Mouse (Mus musculus): ENCODE results near the gene Nrp1. TPM values are rescaled to one million over a fixed set of nuclear protein-coding genes. Genes with fewer than 3 reads are reported as not detected.

The Nrp1 gene
- polyA plus RNA-seq, 1 experiment from 2014 or later, result 132 TPM

- ChIA-PET POLR2A (no interaction called here), CTCF (interaction anchor here (1.8 to 2.5 kb wide), 2 partner anchors 9 to 558 kb away, joined by 4 to 7 read pairs; no protein-coding TSS in a partner anchor)
- TF ChIP-seq CTCF (IDR thresholded peaks at IDR 0.05), result no peak
- ATAC-seq (no peak), DNase-seq (ENCODE audit: low read depth, low spot score) (no peak)
- no peaks in the 10 kb centered on the region for H3K27me3 ChIP-seq
- in situ Hi-C loops (cut with MboI; ENCODE audit: low pct_unique_long_range_greater_than_20kb), result no loop called here
Measured at GRCm38 (mm10) chr8:128370496-128370895, 12.1 kb downstream of the Nrp1 start.

DNA sequence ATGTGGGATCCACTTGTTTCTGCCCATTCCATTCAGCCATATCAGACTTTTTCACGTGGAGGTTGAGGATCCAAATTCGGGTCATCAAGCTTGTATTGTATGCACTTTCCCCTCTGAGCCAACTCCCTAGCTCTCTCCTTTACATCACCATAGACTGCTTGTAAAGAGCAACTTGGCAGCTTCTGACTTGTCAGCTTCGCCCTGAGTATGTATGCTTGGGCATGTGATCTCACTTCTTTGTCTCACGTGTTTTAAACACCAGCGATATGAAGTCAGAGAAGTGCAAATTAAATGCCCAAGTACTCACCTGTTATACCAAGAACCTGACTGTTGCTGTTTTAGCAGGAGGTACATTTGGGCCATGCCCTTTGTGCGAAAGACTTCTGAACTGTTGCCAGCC is 12.6 kb downstream of the Nrp1 start:
- no peak for DNase-seq (ENCODE audit: low read depth, low spot score)
- no peaks in the 10 kb centered on the region for H3K27me3 ChIP-seq
- POLR2A ChIA-PET, result interaction anchor here (0.6 kb wide), 1 partner anchor 1105 kb away, joined by 4 read pairs; no protein-coding TSS in a partner anchor
- in situ Hi-C loops (cut with MboI; ENCODE audit: low pct_unique_long_range_greater_than_20kb), result no loop called here
- ATAC-seq, result no peak
- CTCF ChIA-PET, result interaction anchor here (1.8 to 2.5 kb wide), 2 partner anchors 9 to 558 kb away, joined by 4 to 7 read pairs; no protein-coding TSS in a partner anchor
- no peak for TF ChIP-seq CTCF (IDR thresholded peaks at IDR 0.05)

GRCm38 (mm10) chr8:128371789-128372188 is 13.4 kb downstream of the Nrp1 start:
- ChIA-PET CTCF (interaction anchor here (1.8 to 2.5 kb wide), 2 partner anchors 8 to 559 kb away, joined by 4 to 7 read pairs; no protein-coding TSS in a partner anchor), POLR2A (no interaction called here)
- in situ Hi-C loops (cut with MboI; ENCODE audit: low pct_unique_long_range_greater_than_20kb), result no loop called here
- no peak for TF ChIP-seq CTCF (IDR thresholded peaks at IDR 0.05)
- H3K27me3 ChIP-seq, result no peaks in the 10 kb centered on the region
- ATAC-seq, result no peak
- no peak for DNase-seq (ENCODE audit: low read depth, low spot score)

DNA sequence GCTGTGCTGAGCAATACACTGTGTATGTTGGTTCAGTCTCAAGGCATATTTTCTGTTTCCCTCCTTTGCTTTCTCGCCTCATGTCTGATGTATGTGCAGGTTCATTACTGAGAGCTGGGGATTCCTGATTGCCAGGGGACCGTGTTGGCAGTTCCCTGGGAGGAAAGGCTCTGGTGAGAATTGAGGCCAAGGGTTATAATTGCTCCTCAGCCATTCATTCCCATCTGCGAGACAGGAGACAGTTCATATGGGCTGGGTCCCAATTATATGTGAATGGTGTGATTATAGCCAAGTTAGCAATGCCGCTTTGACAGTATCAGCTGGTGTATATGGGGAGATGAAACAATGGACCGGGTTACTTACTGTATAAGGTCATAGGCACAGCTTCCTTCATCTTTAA is 14.3 kb downstream of the Nrp1 start:
- no peaks in the 10 kb centered on the region for H3K27me3 ChIP-seq
- ChIA-PET CTCF (no interaction called here), POLR2A (no interaction called here)
- ATAC-seq, result no peak
- DNase-seq (ENCODE audit: low read depth, low spot score), result no peak
- in situ Hi-C loops (cut with MboI; ENCODE audit: low pct_unique_long_range_greater_than_20kb), result no loop called here
- TF ChIP-seq CTCF (IDR thresholded peaks at IDR 0.05), result no peak

GRCm38 (mm10) chr8:128373418-128373817 is 15.0 kb downstream of the Nrp1 start:
- ATAC-seq, result no peak

DNA sequence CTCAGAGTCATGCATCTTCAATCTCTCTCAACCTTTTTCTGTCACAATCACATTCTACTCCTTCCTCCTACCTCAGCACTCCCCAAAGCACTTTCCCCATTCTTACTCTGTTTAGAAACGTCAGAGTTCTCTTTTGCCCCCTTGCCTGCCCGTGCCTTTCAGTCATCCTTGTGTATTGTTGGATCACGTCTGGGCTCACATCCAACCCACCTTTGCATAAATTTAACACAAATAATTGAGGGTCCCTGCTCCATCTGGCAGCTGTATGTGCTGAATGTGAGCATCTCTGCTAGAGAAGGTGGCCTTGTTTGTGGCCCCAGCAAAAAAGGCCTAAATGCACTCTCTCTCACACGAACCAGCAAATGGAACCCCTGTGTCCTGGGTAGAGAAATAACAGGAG is 16.9 kb downstream of the Nrp1 start:
- H3K27me3 ChIP-seq, result no peaks in the 10 kb centered on the region
- POLR2A ChIA-PET, result no interaction called here
- CTCF ChIA-PET, result no interaction called here
- TF ChIP-seq CTCF (IDR thresholded peaks at IDR 0.05), result no peak
- ATAC-seq (no peak), DNase-seq (ENCODE audit: low read depth, low spot score) (no peak)
- in situ Hi-C loops (cut with MboI; ENCODE audit: low pct_unique_long_range_greater_than_20kb), result no loop called here

More at GRCm38 (mm10) chr8:128373418-128373817, 15.0 kb downstream of the Nrp1 start:
- in situ Hi-C loops (cut with MboI; ENCODE audit: low pct_unique_long_range_greater_than_20kb), result no loop called here
- no peak for DNase-seq (ENCODE audit: low read depth, low spot score)
- no peaks in the 10 kb centered on the region for H3K27me3 ChIP-seq
- CTCF ChIA-PET, result no interaction called here
- no peak for TF ChIP-seq CTCF (IDR thresholded peaks at IDR 0.05)
- POLR2A ChIA-PET, result no interaction called here

DNA sequence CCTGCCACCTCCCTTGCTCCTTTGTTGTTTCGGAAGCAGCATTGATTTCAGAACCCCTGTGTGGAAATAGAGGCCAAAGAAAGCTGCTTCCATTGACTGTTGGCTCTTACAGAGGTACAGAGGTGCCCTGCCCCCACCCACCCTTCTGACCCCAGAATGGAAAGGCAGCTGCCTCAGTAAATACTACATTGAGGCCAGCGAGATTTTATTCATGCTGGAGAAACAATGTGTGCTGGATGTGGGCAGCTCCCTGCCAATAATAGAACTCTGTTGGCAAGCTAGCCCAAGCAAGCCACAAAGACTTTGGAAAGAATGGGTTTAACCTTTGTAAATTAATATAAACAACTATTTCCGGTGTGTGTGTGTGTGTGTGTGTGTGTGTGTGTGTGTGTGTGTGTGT is 24.8 kb downstream of the Nrp1 start:
- ChIA-PET POLR2A (no interaction called here), CTCF (no interaction called here)
- DNase-seq (ENCODE audit: low read depth, low spot score) (no peak), ATAC-seq (no peak)
- in situ Hi-C loops (cut with MboI; ENCODE audit: low pct_unique_long_range_greater_than_20kb), result no loop called here
- H3K27me3 ChIP-seq, result no peaks in the 10 kb centered on the region
- TF ChIP-seq CTCF (IDR thresholded peaks at IDR 0.05), result no peak

DNA sequence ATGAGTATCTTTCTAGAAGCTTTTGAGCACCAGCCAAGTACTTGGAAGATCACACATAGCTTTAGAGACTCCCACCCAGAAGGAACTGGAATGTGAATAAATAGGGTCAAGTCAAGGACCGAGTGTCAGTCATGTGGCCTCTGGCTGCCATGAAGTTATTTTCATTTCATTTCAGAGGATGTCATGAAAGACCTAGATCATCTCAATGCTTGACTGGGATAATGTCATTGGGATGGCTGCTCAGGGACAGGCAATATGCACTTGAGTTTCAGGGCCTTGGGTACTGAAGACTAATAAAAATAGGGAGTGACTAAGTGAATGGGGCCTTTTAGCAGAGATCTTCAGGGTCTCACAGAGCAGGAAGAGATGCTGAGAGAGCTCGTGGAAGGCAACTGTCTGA is 26.0 kb downstream of the Nrp1 start:
- ChIA-PET POLR2A (interaction anchor here (0.5 to 0.6 kb wide), 2 partner anchors 12 to 15 kb away, joined by 4 read pairs; no protein-coding TSS in a partner anchor), CTCF (interaction anchor here (1.0 to 1.3 kb wide), 2 partner anchors 21 to 85 kb away, joined by 3 to 4 read pairs; no protein-coding TSS in a partner anchor)
- no peaks in the 10 kb centered on the region for H3K27me3 ChIP-seq
- DNase-seq (ENCODE audit: low read depth, low spot score) (no peak), ATAC-seq (no peak)
- TF ChIP-seq CTCF (IDR thresholded peaks at IDR 0.05), result no peak
- in situ Hi-C loops (cut with MboI; ENCODE audit: low pct_unique_long_range_greater_than_20kb), result no loop called here

GRCm38 (mm10) chr8:128384921-128385332 is 26.5 kb downstream of the Nrp1 start:
- ChIA-PET CTCF (interaction anchor here (1.0 to 1.3 kb wide), 2 partner anchors 21 to 84 kb away, joined by 3 to 4 read pairs; no protein-coding TSS in a partner anchor), POLR2A (no interaction called here)
- in situ Hi-C loops (cut with MboI; ENCODE audit: low pct_unique_long_range_greater_than_20kb), result no loop called here
- H3K27me3 ChIP-seq, result no peaks in the 10 kb centered on the region
- no peak for TF ChIP-seq CTCF (IDR thresholded peaks at IDR 0.05)
- ATAC-seq, result no peak
- no peak for DNase-seq (ENCODE audit: low read depth, low spot score)

GRCm38 (mm10) chr8:128386963-128387621 is 28.7 kb downstream of the Nrp1 start:
- in situ Hi-C loops (cut with MboI; ENCODE audit: low pct_unique_long_range_greater_than_20kb), result no loop called here
- POLR2A ChIA-PET, result interaction anchor here (0.7 kb wide), 1 partner anchor 1166 kb away, joined by 4 read pairs; no protein-coding TSS in a partner anchor
- H3K27me3 ChIP-seq, result no peaks in the 10 kb centered on the region
- CTCF ChIA-PET, result interaction anchor here (1.0 kb wide), 1 partner anchor 9 kb away, joined by 3 read pairs; no protein-coding TSS in a partner anchor
- DNase-seq (ENCODE audit: low read depth, low spot score), result no peak
- no peak for TF ChIP-seq CTCF (IDR thresholded peaks at IDR 0.05)
- no peak for ATAC-seq

DNA sequence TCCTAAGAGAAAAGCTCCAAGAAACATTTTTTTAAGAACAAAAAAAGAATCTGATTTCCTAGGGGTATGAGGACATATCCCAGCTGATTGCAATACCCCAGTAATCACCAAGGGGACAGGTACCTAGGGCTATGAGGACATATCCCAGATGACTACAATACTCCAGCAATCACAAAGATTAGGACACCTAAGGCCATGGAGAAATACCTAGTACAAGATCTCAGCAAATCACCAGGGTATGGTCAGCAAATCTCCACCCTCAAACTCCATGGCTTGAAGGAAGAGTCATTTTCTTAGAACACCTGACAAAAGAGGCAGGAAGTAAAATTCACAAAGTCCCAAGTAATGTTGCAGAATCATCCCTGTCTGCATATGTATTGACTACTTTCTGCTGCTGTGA is 32.4 kb downstream of the Nrp1 start:
- no peaks in the 10 kb centered on the region for H3K27me3 ChIP-seq
- POLR2A ChIA-PET, result interaction anchor here (1.3 kb wide), 1 partner anchor 60 kb away, joined by 4 read pairs; no protein-coding TSS in a partner anchor
- ATAC-seq, result no peak
- in situ Hi-C loops (cut with MboI; ENCODE audit: low pct_unique_long_range_greater_than_20kb), result no loop called here
- CTCF ChIA-PET, result no interaction called here
- no peak for TF ChIP-seq CTCF (IDR thresholded peaks at IDR 0.05)
- no peak for DNase-seq (ENCODE audit: low read depth, low spot score)
